Mouse (Mus musculus) gastrocnemius, postnatal 25 days (tissue): ENCODE results near the gene Aadac. TPM values are rescaled to one million over a fixed set of nuclear protein-coding genes. Genes with fewer than 3 reads are reported as not detected.

ENCODE experiments used
- DNase-seq: peaks from one replicate; pipeline ENCODE4 v3.0.0; 2022
- long read RNA-seq, 2 experiments: library from polyadenylated mRNA; stranded (forward); transcript quantifications; one replicate each; pipeline ENCODE4 v2.0.0; 2021
- total RNA-seq, 2 experiments: library from RNA; stranded (reverse); gene quantifications; 1 replicate in 1 of 2; 2 replicates in 1 of 2; pipeline ENCODE4 v1.2.3; 2021

Aadac gene
- total RNA-seq: not detected
- long read RNA-seq, experiment 1: 0 reads
- long read RNA-seq, experiment 2: 0 reads

DNA sequence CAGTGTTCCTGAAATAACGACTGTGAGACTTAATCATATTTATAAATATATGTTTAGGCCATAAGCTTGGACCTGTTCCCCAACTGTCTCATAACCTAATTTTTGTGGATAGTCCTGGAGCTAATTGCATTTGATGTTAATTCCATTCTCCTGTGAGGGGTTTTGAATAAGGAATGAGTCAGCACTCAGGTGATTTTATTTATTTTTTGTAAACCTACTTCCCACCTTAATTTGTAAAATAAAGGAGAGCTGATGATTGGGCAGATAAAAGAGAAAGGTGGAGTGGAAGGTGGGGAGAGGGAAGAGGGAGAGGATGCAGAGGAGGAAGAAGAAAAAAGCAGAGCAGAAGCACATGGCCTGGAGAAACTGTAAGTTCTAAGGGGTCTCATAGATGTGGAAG is at the start of gene Aadac:
TSS of gene Aadac (plus strand) at position 301 of the 400 bp plus-strand sequence.
- no peak for DNase-seq

DNA sequence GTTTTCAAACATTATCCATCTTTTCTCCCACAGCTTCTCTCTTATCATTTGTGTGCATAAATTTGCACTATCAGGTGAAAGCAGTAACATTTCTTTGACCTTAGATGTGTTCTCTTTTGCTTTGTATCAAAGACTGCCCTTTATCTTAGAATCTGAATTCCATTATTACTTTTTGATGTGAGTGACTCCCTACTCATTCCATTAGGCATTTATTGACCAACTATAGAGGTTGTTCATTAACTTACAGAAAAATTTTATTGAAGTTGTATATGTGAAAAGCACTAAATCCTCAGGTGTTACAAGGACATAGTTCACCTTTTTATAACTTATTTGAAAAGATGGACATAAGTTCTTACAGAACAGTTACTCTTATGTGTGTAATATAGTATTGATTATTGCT is 21.9 kb upstream of the Aadac start:
- no peak for DNase-seq

- DNase-seq: no peak
These were observed 19.1 kb upstream of the Aadac start, which contains the start of gene Aadacl2 for GRCm38 (mm10) chr3:60006443-60006842. Gene Aadacl2, plus strand, starts transcription at chr3:60006743.

DNA sequence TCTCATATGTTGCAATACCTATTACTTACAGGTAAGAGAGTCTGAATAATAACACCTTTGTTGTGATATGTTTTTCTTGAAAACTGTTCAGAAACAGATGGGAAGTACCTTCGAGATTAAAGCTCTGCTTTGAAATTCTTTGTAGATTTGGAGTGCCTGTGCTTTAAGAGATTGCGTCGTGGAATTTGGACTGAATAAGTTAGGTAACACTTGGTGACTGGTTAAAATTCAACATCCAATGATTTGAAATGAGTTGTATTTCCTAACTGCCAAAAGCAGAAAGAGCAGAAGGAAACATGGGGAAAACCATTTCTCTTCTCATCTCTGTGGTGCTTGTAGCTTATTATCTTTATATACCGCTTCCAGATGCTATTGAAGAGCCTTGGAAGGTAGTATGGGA is 6.0 kb downstream of the Aadac start:
- no peak for DNase-seq

DNA sequence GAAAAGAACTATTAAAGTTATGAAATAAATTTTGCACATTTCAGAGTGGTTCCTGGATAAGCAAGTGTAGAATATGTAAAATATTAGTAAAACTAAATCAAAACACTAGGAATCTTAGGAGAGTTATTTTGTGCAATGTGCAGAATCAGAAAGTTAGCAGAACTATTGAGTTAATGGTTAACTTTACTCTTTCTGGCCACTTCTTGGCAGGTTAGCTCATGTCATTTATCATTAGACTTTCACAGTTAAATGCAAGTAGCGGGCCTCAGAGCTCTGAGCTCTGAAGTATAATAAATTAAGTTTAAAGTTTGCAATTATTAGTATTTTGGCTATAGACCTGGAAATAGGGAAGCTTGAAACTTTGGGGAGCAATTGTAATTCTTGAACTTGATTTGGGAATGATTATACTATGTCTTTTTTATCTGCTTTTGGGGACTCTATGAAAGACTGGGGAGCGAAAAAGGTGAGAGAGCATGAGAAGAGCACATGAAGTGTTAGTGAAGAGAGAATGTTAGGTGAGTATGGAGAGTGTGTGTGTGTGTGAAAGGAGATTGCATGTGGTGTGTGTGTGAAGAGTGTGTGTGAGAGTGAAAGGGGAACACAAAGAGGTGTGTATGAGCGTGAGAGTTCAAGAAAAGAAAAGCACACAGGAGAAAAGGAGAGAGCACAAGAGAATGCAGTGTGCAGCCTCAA is 20.9 kb downstream of the Aadac start:
- no peak for DNase-seq

GRCm38 (mm10) chr3:60053231-60053927 is 27.9 kb downstream of the Aadac start:
- DNase-seq: no peak

DNA sequence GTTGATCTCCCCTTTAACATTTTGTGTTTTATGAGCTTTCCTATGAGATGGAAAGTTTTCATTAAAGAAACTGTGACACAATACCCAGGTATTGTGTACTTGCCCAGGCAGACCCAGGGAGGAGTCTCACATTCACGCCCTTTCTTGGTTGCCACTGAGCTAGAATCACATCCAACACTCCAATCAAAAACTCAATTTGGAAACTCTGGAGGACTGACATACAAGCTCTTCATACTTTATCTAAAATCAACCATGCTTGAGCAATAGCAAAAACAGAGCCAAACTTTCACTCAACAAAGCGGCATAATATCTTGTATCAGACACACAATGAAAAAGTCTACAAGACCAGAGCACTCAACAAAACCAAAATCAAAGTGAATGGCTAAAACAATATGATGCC is 28.4 kb downstream of the Aadac start:
- no peak for DNase-seq

DNA sequence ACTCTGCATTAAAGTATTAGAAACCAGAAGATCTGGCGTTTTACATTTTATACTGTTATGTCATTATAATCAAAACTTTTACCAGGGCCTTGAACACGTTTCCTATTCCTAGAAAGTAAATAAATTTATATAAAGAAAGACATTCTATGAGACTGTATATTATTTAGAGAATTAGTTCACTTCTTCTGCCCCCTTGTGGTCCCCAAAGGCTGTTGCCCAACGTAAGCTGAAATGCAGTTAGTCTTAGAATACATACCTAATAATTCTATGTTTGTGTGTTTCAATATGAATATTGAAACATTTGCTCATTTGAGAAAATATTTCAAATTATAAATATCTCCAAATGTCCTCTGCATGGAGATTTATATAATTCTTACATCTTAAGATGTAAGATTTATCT is 30.9 kb downstream of the Aadac start:
- DNase-seq: no peak

- DNase-seq: no peak
These were observed 31.7 kb downstream of the Aadac start for GRCm38 (mm10) chr3:60057070-60057808.

- no peak for DNase-seq
These were observed 32.2 kb downstream of the Aadac start for GRCm38 (mm10) chr3:60057809-60058082.

DNA sequence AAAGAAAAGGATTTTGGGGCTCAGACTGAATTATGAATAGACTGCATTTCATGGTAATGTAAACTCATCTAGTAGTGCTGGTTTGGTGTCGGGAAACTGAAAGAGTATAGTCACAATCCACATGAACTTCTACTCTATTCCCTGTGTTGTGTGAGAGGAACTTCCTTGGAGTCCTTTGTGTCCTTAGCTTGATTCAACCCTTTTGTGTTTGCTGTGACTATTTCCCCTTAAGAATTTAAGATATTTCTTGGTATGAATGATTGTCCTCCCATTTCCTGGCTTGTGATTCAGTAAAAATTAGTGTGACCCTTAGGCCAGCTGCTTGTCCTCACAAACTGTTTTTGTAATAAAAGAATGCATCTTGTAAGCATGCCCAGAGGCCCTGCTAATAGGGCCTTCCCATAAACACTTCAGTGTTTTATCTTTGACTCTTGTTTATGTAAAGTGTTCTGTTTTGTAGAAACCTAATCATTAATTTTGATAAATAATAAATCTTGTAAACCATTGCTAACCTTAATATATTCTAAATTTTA is 53.4 kb downstream of the Aadac start:
- DNase-seq: no peak

GRCm38 (mm10) chr3:60080572-60080971 is 55.1 kb downstream of the Aadac start:
- no peak for DNase-seq

DNA sequence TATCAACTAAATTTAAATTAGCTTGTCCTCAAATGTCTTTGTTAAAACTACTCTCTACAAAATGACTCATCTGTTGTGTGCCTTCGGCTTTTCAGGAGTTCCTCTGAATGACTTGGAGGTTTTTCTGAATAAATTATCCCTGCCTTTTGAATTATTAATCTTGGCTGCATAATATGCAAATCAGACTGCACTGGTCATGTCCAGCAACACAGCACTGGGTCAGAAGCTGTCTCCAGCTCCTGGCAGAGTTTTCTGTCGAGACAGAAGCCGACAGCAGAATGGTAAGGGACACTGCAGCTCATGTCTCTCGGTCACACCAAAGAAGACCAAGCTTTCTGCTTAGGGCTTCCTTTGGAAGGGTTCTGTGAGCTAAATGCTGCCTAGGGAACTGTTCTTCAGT is 56.1 kb downstream of the Aadac start, which contains the start of gene Sucnr1:
TSS of gene Sucnr1 (plus strand) at position 222 of the 400 bp plus-strand sequence.
- no peak for DNase-seq

DNA sequence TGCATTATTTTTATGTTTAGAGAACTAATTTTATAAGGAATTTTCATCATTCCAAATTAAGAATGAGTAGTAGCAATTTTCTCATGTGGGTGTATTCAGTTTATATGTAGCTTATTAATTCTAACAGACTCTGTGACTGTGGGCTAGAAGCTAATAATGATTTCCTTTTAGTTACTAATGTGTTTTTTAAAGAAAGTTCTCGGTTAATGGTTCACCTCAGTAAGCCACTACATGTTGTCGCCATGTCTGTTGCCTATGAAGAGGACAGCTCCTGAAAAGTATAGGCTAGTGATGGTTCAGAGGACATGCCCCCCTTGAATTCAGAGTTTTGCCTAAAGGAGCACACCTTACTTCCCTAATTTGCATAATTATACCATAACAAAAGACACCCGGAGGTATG is 57.2 kb downstream of the Aadac start:
- DNase-seq: no peak

GRCm38 (mm10) chr3:60085729-60086128 is 60.2 kb downstream of the Aadac start:
- no peak for DNase-seq

Other genes with a start within 250 kb of the Aadac start
- not detected for gene Gm8298, start 164.7 kb upstream of the Aadac start, total RNA-seq
- not detected for gene C130079G13Rik, start 100.5 kb upstream of the Aadac start, total RNA-seq
- gene Aadacl2, start 19.0 kb upstream of the Aadac start, total RNA-seq: not detected
- under 1 TPM in 1 of 2 experiments, not detected in 1; 0.72 TPM for gene Sucnr1, start 56.2 kb downstream of the Aadac start, total RNA-seq